Mouse (Mus musculus) limb, embryonic 11.5 days (tissue): ENCODE results near the gene Mdfic. TPM values are rescaled to one million over a fixed set of nuclear protein-coding genes. Genes with fewer than 3 reads are reported as not detected.

Experiments used
- ATAC-seq: fragments of 200-750 bp; cut with Nextera tagmentation; 2 replicates; pipeline ENCODE4 v1.8.0; 2017; ENCODE audit warnings: low read depth; ENCODE audit not compliant: insufficient number of reproducible peaks, low FRiP score, low TSS enrichment
- DNase-seq: peaks from one replicate; pipeline ENCODE4 v3.0.0-alpha.2; 2015; ENCODE audit warnings: low spot score
- H3K27ac ChIP-seq: fragments of 300-500 bp; sonication (generic); replicated peaks from 2 replicates; pipeline ENCODE4 v1.5.1; 2014; ENCODE audit warnings: low read depth, mild to moderate bottlenecking, low read length
- H3K27me3 ChIP-seq: fragments of 300-500 bp; sonication (generic); 2 replicates; pipeline ENCODE4 v1.6.1; 2014; ENCODE audit warnings: mild to moderate bottlenecking, low read length, mixed read lengths; ENCODE audit not compliant: control insufficient read depth, insufficient read depth
- H3K36me3 ChIP-seq: fragments of 300-500 bp; sonication (generic); 2 replicates; pipeline ENCODE4 v1.6.1; 2014; ENCODE audit warnings: mild to moderate bottlenecking, low read length, moderate library complexity, mixed read lengths; ENCODE audit not compliant: control insufficient read depth, insufficient read depth
- H3K4me1 ChIP-seq: fragments of 300-500 bp; sonication (generic); 2 replicates; pipeline ENCODE4 v1.6.1; 2014; ENCODE audit warnings: low read length, mixed read lengths; ENCODE audit not compliant: control insufficient read depth, insufficient read depth
- H3K4me2 ChIP-seq: fragments of 300-500 bp; sonication (generic); 2 replicates; pipeline ENCODE4 v1.6.1; 2014; ENCODE audit warnings: low read depth, mild to moderate bottlenecking, moderate library complexity; ENCODE audit not compliant: severe bottlenecking
- H3K4me3 ChIP-seq: fragments of 300-500 bp; sonication (generic); 2 replicates; pipeline ENCODE4 v1.5.1; 2014; ENCODE audit warnings: low read depth, low read length
- H3K9ac ChIP-seq: fragments of 300-500 bp; sonication (generic); 2 replicates; pipeline ENCODE4 v1.6.1; 2014; ENCODE audit warnings: mild to moderate bottlenecking, low read length
- H3K9me3 ChIP-seq: fragments of 300-500 bp; sonication (generic); 2 replicates; pipeline ENCODE4 v1.6.1; 2016; ENCODE audit warnings: low read length; ENCODE audit not compliant: control insufficient read depth
- WGBS: fragments of 180-500 bp; shearing (Covaris S2); extraction: QIAGEN DNeasy Blood & Tissue Kit; methylation state at CpG from one replicate; pipeline ENCODE4 v1.1.7; 2014; 5-methylcytosine and 5-hydroxymethylcytosine counted together
- polyA plus RNA-seq: library from polyadenylated mRNA; unstranded; fragments of >200 nt; fragmentation: Nextera tagmentation; extraction: Ambion mirVana; gene quantifications from 2 replicates; pipeline ENCODE4 v1.2.1, GENCODE M21; 2014

Mdfic gene
- polyA plus RNA-seq, 1 experiment from 2014 or later: 5.1 TPM

- Histone ChIP-seq H3K9me3 (no peaks in the 10 kb centered on the region), H3K4me1 (no peaks in the 10 kb centered on the region), H3K4me3 (no peak overlapping the region), H3K27me3 (no peaks in the 10 kb centered on the region), H3K9ac (no peak overlapping the region), H3K27ac (no peak overlapping the region), H3K4me2 (no peak overlapping the region), H3K36me3 (no peaks in the 10 kb centered on the region)
- ATAC-seq: no peak
- 78% methylated on average over 6 of the region's 6 CpGs for WGBS
- no peak for DNase-seq
Observed at GRCm38 (mm10) chr6:15745313-15745712, 24.9 kb downstream of the Mdfic start.

- Histone ChIP-seq H3K4me3 (no peak overlapping the region), H3K9ac (no peak overlapping the region), H3K4me2 (no peak overlapping the region), H3K4me1 (no peaks in the 10 kb centered on the region), H3K27ac (no peak overlapping the region), H3K27me3 (no peaks in the 10 kb centered on the region), H3K9me3 (no peaks in the 10 kb centered on the region), H3K36me3 (no peaks in the 10 kb centered on the region)
- WGBS: 90% methylated on average over 5 of the region's 5 CpGs
- DNase-seq (no peak), ATAC-seq (no peak)
Observed at GRCm38 (mm10) chr6:15745891-15746290, 25.4 kb downstream of the Mdfic start.

- H3K9ac ChIP-seq: no peak overlapping the region
- no peak overlapping the region for H3K4me3 ChIP-seq
- DNase-seq (no peak), ATAC-seq (no peak)
- no peak overlapping the region for H3K27ac ChIP-seq
- H3K4me1 ChIP-seq: no peaks in the 10 kb centered on the region
- H3K27me3 ChIP-seq: no peaks in the 10 kb centered on the region
- 89% methylated on average over 5 of the region's 5 CpGs for WGBS
- H3K36me3 ChIP-seq: no peaks in the 10 kb centered on the region
- H3K9me3 ChIP-seq: no peaks in the 10 kb centered on the region
- H3K4me2 ChIP-seq: no peak overlapping the region
Observed at GRCm38 (mm10) chr6:15747396-15748155, 27.1 kb downstream of the Mdfic start.

DNA sequence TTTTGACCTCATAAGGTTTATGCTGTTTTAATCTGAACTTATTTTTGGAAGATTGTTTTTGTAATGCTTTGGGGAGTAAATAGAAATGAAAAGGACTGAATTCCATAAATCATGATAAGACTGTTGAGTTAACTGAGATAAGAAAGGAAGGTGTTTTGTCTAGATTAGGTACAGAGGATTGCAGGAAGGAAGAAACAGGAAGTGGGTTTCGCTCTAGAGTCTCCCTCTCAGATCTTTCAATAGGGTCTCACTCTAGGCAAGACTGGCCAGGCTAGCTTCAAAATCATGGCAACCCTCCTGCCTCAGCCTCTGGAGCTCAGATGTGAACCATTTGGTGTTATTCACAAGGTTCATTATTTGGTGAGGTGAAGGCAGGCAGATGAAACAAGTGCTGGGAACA lies 27.8 kb downstream of the Mdfic start:
- WGBS: 85% methylated on average over 1 of the region's 1 CpGs
- no peaks in the 10 kb centered on the region for H3K9me3 ChIP-seq

GRCm38 (mm10) chr6:15748943-15749342 lies 28.5 kb downstream of the Mdfic start:
- Histone ChIP-seq H3K9me3 (no peaks in the 10 kb centered on the region), H3K27me3 (no peaks in the 10 kb centered on the region), H3K9ac (no peak overlapping the region), H3K4me3 (no peak overlapping the region), H3K36me3 (no peaks in the 10 kb centered on the region), H3K4me2 (no peak overlapping the region), H3K4me1 (no peaks in the 10 kb centered on the region), H3K27ac (no peak overlapping the region)
- ATAC-seq (no peak), DNase-seq (no peak)
- 98% methylated on average over 2 of the region's 2 CpGs for WGBS

More for the DNA sequence above, 27.8 kb downstream of the Mdfic start:
- no peak for DNase-seq
- no peak for ATAC-seq
- no peak overlapping the region for H3K27ac ChIP-seq
- no peaks in the 10 kb centered on the region for H3K27me3 ChIP-seq
- no peak overlapping the region for H3K4me2 ChIP-seq
- H3K4me3 ChIP-seq: no peak overlapping the region
- no peak overlapping the region for H3K9ac ChIP-seq
- H3K36me3 ChIP-seq: no peaks in the 10 kb centered on the region
- no peaks in the 10 kb centered on the region for H3K4me1 ChIP-seq

- no peaks in the 10 kb centered on the region for H3K27me3 ChIP-seq
- no peaks in the 10 kb centered on the region for H3K4me1 ChIP-seq
- ATAC-seq: no peak
- WGBS: 87% methylated on average over 5 of the region's 5 CpGs
- no peak overlapping the region for H3K4me2 ChIP-seq
- no peaks in the 10 kb centered on the region for H3K9me3 ChIP-seq
- H3K27ac ChIP-seq: no peak overlapping the region
- no peak overlapping the region for H3K4me3 ChIP-seq
- no peaks in the 10 kb centered on the region for H3K36me3 ChIP-seq
- no peak overlapping the region for H3K9ac ChIP-seq
- DNase-seq: no peak
Observed at GRCm38 (mm10) chr6:15750101-15750500, 29.6 kb downstream of the Mdfic start.

DNA sequence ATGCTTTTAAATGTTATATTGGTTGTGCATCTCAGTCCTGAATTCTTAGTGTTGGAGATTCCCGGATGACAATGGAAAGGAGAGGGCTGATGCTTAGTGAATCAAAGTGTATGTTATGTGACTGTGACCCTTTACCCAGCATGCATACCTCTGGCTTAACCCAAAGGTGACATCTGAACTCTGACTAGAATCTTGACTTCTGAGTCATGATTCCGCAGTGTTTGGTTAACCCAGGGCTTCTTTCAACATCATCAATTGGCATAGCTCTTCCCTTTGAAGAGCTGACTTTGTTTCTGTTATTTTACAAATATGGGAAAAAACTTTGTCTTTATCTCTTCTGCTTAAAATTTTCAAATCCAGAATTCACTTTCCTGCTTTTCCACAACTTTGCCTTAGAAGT lies 30.9 kb downstream of the Mdfic start:
- Histone ChIP-seq H3K36me3 (no peaks in the 10 kb centered on the region), H3K9me3 (no peaks in the 10 kb centered on the region), H3K27ac (no peak overlapping the region), H3K4me1 (no peaks in the 10 kb centered on the region), H3K4me2 (no peak overlapping the region), H3K4me3 (no peak overlapping the region), H3K9ac (no peak overlapping the region), H3K27me3 (no peaks in the 10 kb centered on the region)
- WGBS: 93% methylated on average over 2 of the region's 2 CpGs
- no peak for DNase-seq
- ATAC-seq: no peak

- no peak for ATAC-seq
- Histone ChIP-seq H3K9me3 (no peaks in the 10 kb centered on the region), H3K27ac (no peak overlapping the region), H3K4me3 (no peak overlapping the region), H3K4me1 (no peaks in the 10 kb centered on the region), H3K36me3 (no peaks in the 10 kb centered on the region), H3K27me3 (no peaks in the 10 kb centered on the region), H3K9ac (no peak overlapping the region), H3K4me2 (no peak overlapping the region)
- no peak for DNase-seq
- 97% methylated on average over 5 of the region's 5 CpGs for WGBS
Observed at GRCm38 (mm10) chr6:15752160-15752559, 31.7 kb downstream of the Mdfic start.

DNA sequence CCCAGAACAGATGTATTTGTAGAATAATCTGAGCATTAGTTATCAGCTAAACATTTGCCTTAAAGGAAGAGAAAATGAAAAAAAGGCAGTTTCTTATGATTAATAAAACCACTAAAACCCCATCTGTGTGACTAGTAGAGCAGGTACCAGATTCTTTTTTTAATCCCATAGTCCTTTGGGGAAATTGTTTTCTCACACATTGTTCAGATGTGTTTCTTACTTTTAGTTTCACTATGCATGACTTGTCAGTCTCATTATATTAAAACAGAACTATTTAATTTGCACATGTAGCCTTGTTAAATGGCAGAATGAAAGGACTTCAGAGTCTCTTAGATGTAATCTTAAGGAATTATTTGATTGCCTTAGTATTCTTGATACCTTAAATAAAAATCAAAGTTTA lies 32.7 kb downstream of the Mdfic start:
- Histone ChIP-seq H3K9me3 (no peaks in the 10 kb centered on the region), H3K4me1 (no peaks in the 10 kb centered on the region), H3K9ac (no peak overlapping the region), H3K4me3 (no peak overlapping the region), H3K36me3 (no peaks in the 10 kb centered on the region), H3K4me2 (no peak overlapping the region), H3K27me3 (no peaks in the 10 kb centered on the region), H3K27ac (no peak overlapping the region)
- DNase-seq: no peak
- ATAC-seq: no peak
